Mouse (Mus musculus) mammary gland, adult 2 months (tissue): ENCODE results near the gene Cxxc4. TPM values are rescaled to one million over a fixed set of nuclear protein-coding genes. Genes with fewer than 3 reads are reported as not detected.

Source experiments
- polyA plus RNA-seq: library from polyadenylated mRNA; depleted of rRNA; stranded (reverse); fragments of >200 nt; gene quantifications from 2 replicates; pipeline ENCODE4 v1.2.3, GENCODE M21; 2012; ENCODE audit warnings: low replicate concordance; rRNA removed

Gene Cxxc4
- polyA plus RNA-seq: 0.66 and 1.0 TPM in 2 replicates

GRCm38 (mm10) chr3:134236414-134237112 is at the start of gene Cxxc4:
Gene Cxxc4, plus strand, starts transcription at chr3:134236484.

